Mouse (Mus musculus): Measurements from ENCODE around the gene Ptpn21.

GRCm38 (mm10) chr12:98644852-98645251 is 92.4 kb downstream of the Ptpn21 start:
- no peak for TF ChIP-seq MAFK (IDR thresholded peaks at IDR 0.05; ENCODE audit: insufficient read depth, low read depth, low read length)
- no peak for TF ChIP-seq HCFC1 (IDR thresholded peaks at IDR 0.05; ENCODE audit: borderline replicate concordance, insufficient read depth, low read length)
- no peak for TF ChIP-seq CHD2 (IDR thresholded peaks at IDR 0.05; ENCODE audit: low read depth, low read length)
- TF ChIP-seq ZNF384 (IDR thresholded peaks at IDR 0.05; ENCODE audit: low read depth, low read length) = no peak
- no peak for TF ChIP-seq ZC3H11A (IDR thresholded peaks at IDR 0.05; ENCODE audit: borderline replicate concordance, low read depth, low read length)
